Mouse (Mus musculus) thymus, postnatal 0 days (tissue): Measurements from ENCODE around the gene Snrpn. TPM values are rescaled to one million over a fixed set of nuclear protein-coding genes. Genes with fewer than 3 reads are reported as not detected.

Source experiments
- polyA plus RNA-seq: library from polyadenylated mRNA; unstranded; fragments of >200 nt; fragmentation: Nextera tagmentation; extraction: Ambion mirVana; gene quantifications from 2 replicates; pipeline ENCODE4 v1.2.1, GENCODE M21; 2015

Gene Snrpn
- polyA plus RNA-seq, 1 experiment from 2014 or later = 21.6 TPM

Other genes starting within 250 kb of the Snrpn start
- 15.3 and 15.6 TPM in 2 replicates for gene Snurf, start 135.2 kb downstream of the Snrpn start, polyA plus RNA-seq
- gene Gm38393, start 135.2 kb downstream of the Snrpn start, polyA plus RNA-seq = 0.21 and 0.29 TPM in 2 replicates